ENCODE assay signal across 25 mouse cellular contexts in genomic region chr7:75290554-75290953, GRCm38 (mm10). TPM values are rescaled to one million over a fixed set of nuclear protein-coding genes. Genes with fewer than 3 reads are reported as not detected.
DNase-seq lines count a peak whose midpoint lies in the region; ATAC-seq and TF ChIP-seq lines count a peak whose summit lies in the region.
"Had no signal": no experiment of that assay in that cellular context is flagged by ENCODE, and none has a peak within 500 bp of the region (broad histone marks: within the 10 kb centered on the region; RNA-seq: fewer than 3 reads in every experiment).

No protein-coding gene starts in this region.

- no peak overlapping the region for H3K4me2 ChIP-seq in CH12.LX (ENCODE audit: insufficient read depth, low read depth, poor library complexity, severe bottlenecking)
- no peak overlapping the region for H3K4me2 ChIP-seq in forebrain, postnatal 0 days (ENCODE audit: low read depth)
- H3K4me2 ChIP-seq: embryonic facial prominence, embryonic 13.5 days; forebrain, embryonic 12.5 days; heart, embryonic 11.5 days; heart, embryonic 15.5 days; hindbrain, embryonic 13.5 days had no signal

- H3K27me3 ChIP-seq in CH12.LX (replicated peaks), result no peaks in the 10 kb centered on the region
- H3K27me3 ChIP-seq in forebrain, postnatal 0 days (ENCODE audit: insufficient read depth, low read length), result no peaks in the 10 kb centered on the region
- H3K27me3 ChIP-seq: embryonic facial prominence, embryonic 13.5 days; hindbrain, embryonic 13.5 days had no signal

- no peaks in the 10 kb centered on the region for H3K79me2 ChIP-seq in CH12.LX (replicated peaks; ENCODE audit: control insufficient read depth, extremely low read depth, insufficient read depth, poor library complexity, severe bottlenecking)

- TF ChIP-seq POLR2A in CH12.LX (IDR thresholded peaks at IDR 0.05; ENCODE audit: low read depth, low read length), result no peak

- 50% methylated on average over 2 of the region's 2 CpGs for WGBS in forebrain, postnatal 0 days

- dilution Hi-C loops in CH12.LX (cut with MboI; ENCODE audit: extremely low pct_ligation_motif_present, extremely low pct_unique_long_range_greater_than_20kb, low sequenced_read_pairs), result no loop called here

- no peak overlapping the region for H3K4me3 ChIP-seq in CH12.LX (replicated peaks in 1 of 3; ENCODE audit: low read depth in 2 of 3, low read length in 2 of 3, poor library complexity in 1 of 3)
- no peak overlapping the region for H3K4me3 ChIP-seq in forebrain, postnatal 0 days (ENCODE audit: low read depth, low read length)
- H3K4me3 ChIP-seq: embryonic facial prominence, embryonic 13.5 days; forebrain, embryonic 12.5 days; heart, embryonic 15.5 days; hindbrain, embryonic 13.5 days had no signal

- ATAC-seq in forebrain, postnatal 0 days, result no peak
- ATAC-seq in monocyte, adult 5-6 weeks (replicated peaks; ENCODE audit: insufficient number of reproducible peaks, low FRiP score, low TSS enrichment, poor library complexity, severe bottlenecking), result no peak
- ATAC-seq: activated CD4-positive, CD25-positive, alpha-beta regulatory T cell, adult 4 months; CD4-positive, CD25-positive, alpha-beta regulatory T cell, adult 4 months; forebrain, embryonic 16.5 days; hindbrain, postnatal 0 days; Patski had no signal

- DNase-seq in cerebellum, adult 11-12 months, result peak; percentile 68
- no peak for DNase-seq in cerebellum, adult 8-10 months
- DNase-seq in gastrocnemius, postnatal 25 days, result peak; percentile 11
- DNase-seq in gastrocnemius, adult 8-10 months (ENCODE audit: low spot score in 2 of 2), result no peak
- peak; percentile 0 for DNase-seq in CH12.LX (ENCODE audit: extremely low read depth)
- DNase-seq in cerebellum, postnatal 10 days, result peak; percentile 71 to 86
- no peak for DNase-seq in forebrain, postnatal 0 days
- DNase-seq: adrenal gland, postnatal 14 days; B cell, adult 2 months; gastrocnemius, postnatal 36 days; heart, adult 18-20 months; heart, postnatal 14 days; kidney, adult 11 months had no signal

- H3K9me3 ChIP-seq in CH12.LX (replicated peaks; ENCODE audit: low read length), result peaks cover 4% of the 10 kb centered on the region
- no peaks in the 10 kb centered on the region for H3K9me3 ChIP-seq in forebrain, postnatal 0 days (ENCODE audit: low read length)
- H3K9me3 ChIP-seq: embryonic facial prominence, embryonic 13.5 days; forebrain, embryonic 12.5 days; heart, embryonic 15.5 days; hindbrain, embryonic 13.5 days had no signal

- TF ChIP-seq RAD21 in CH12.LX (IDR thresholded peaks at IDR 0.05; ENCODE audit: low read depth, low read length), result no peak

- no peak overlapping the region for H3K27ac ChIP-seq in CH12.LX (ENCODE audit: insufficient read depth, low read depth)
- no peak overlapping the region for H3K27ac ChIP-seq in forebrain, postnatal 0 days (ENCODE audit: low read depth, low read length)
- H3K27ac ChIP-seq: embryonic facial prominence, embryonic 13.5 days; forebrain, embryonic 12.5 days; heart, embryonic 15.5 days; hindbrain, embryonic 13.5 days; hindbrain, postnatal 0 days had no signal

- TF ChIP-seq CTCF in CH12.LX (conservative IDR thresholded peaks at IDR 0.05 in 1 of 2, IDR thresholded peaks at IDR 0.05 in 1 of 2; ENCODE audit: low read depth in 2 of 2, low read length in 2 of 2), result no peak
- no peak for TF ChIP-seq CTCF in forebrain, postnatal 0 days (IDR thresholded peaks at IDR 0.05; ENCODE audit: low read depth)

- no peaks in the 10 kb centered on the region for H3K36me3 ChIP-seq in CH12.LX (replicated peaks in 1 of 2; ENCODE audit: control insufficient read depth in 1 of 2, insufficient read depth in 1 of 2, low read length in 1 of 2)
- H3K36me3 ChIP-seq in forebrain, postnatal 0 days (ENCODE audit: insufficient read depth), result no peaks in the 10 kb centered on the region
- H3K36me3 ChIP-seq: embryonic facial prominence, embryonic 13.5 days; forebrain, embryonic 12.5 days; heart, embryonic 15.5 days; hindbrain, embryonic 13.5 days had no signal

- TF ChIP-seq EP300 in CH12.LX (IDR thresholded peaks at IDR 0.05; ENCODE audit: low read length), result no peak

- H3K9ac ChIP-seq in CH12.LX (ENCODE audit: insufficient read depth, low read depth), result no peak overlapping the region
- H3K9ac ChIP-seq in forebrain, postnatal 0 days, result no peak overlapping the region
- H3K9ac ChIP-seq: embryonic facial prominence, embryonic 13.5 days; forebrain, embryonic 12.5 days; heart, embryonic 15.5 days; hindbrain, embryonic 13.5 days had no signal

- in situ Hi-C loops in CH12.LX (cut with MboI; ENCODE audit: low pct_ligation_motif_present, low pct_unique_long_range_greater_than_20kb, low sequenced_read_pairs), result no loop called here

- H3K4me1 ChIP-seq in CH12.LX (ENCODE audit: control insufficient read depth in 1 of 2, insufficient read depth in 2 of 2), result peaks cover 2 to 14% of the 10 kb centered on the region in 2 experiments
- peaks cover 6% of the 10 kb centered on the region; the same call in 1 of the 2 replicates for H3K4me1 ChIP-seq in forebrain, postnatal 0 days (ENCODE audit: insufficient read depth)
- H3K4me1 ChIP-seq: embryonic facial prominence, embryonic 13.5 days; heart, embryonic 15.5 days had no signal

TF ChIP-seq in CH12.LX, 34 proteins besides CTCF, POLR2A, EP300 and RAD21:
- TF ChIP-seq KAT2A (IDR thresholded peaks at IDR 0.05; ENCODE audit: insufficient replicate concordance, low read length), result no peak
- TF ChIP-seq MAFK (IDR thresholded peaks at IDR 0.05; ENCODE audit: insufficient replicate concordance, low read length), result peak; percentile 64; the same call in 1 of the 2 replicates

RNA-seq across cellular contexts. Expression of gene Sv2b, which starts 18.5 kb away (rescaled TPM):
- total RNA-seq in gastrocnemius, postnatal 25 days (2021), result under 1 TPM; 0.23 to 0.48 TPM
- under 1 TPM; 0.24 to 0.51 (median 0.32) TPM for total RNA-seq in gastrocnemius, adult 8-10 months (2022)
- total RNA-seq in CH12.LX (2012; rRNA removed) (not detected in 2 replicates), CH12.LX (2014; rRNA removed) (not detected in 2 replicates)
- polyA plus RNA-seq in CH12.LX (2012; ENCODE audit: insufficient read length, low read depth), result 0.04 TPM in 1 of 2 replicates, not detected in the other
- 54.1 and 64.0 TPM in 2 replicates for total RNA-seq in forebrain, postnatal 0 days (2014; rRNA removed)
- 19.0 and 21.2 TPM in 2 replicates for polyA plus RNA-seq in forebrain, postnatal 0 days (2015; fragmentation: Nextera tagmentation; extraction: Ambion mirVana)
- total RNA-seq in monocyte, adult 5-6 weeks (2017), result 0.10 to 1.1 TPM in 2 of 3 replicates, not detected in the other
- total RNA-seq: hematopoietic stem cell, adult 5-6 weeks had no signal
- polyA plus RNA-seq: activated CD4-positive, CD25-positive, alpha-beta regulatory T cell, adult 4 months; CD4-positive, CD25-positive, alpha-beta regulatory T cell, adult 4 months had no signal

Comparison
In these comparisons a context has a peak if more than half of its experiments do, and no peak if none do; other contexts are left out.
1. DNase-seq: peak in cerebellum, adult 11-12 months (single experiment), gastrocnemius, postnatal 25 days (single experiment), CH12.LX (single experiment) and cerebellum, postnatal 10 days (2 of 2); none in cerebellum, adult 8-10 months (single experiment), gastrocnemius, adult 8-10 months (0 of 2) and forebrain, postnatal 0 days (single experiment).
2. RNA of gene Sv2b, which starts 18.5 kb away (total RNA-seq): 54.1 to 64.0 TPM in forebrain, postnatal 0 days; 0.23 to 0.48 TPM in gastrocnemius, postnatal 25 days, 0.24 to 0.51 TPM in gastrocnemius, adult 8-10 months, 0.10 to 1.1 TPM in monocyte, adult 5-6 weeks and not detected in CH12.LX; every median in the first group is over 10 times any median in the second.